Mouse (Mus musculus) CD4-positive, CD25-positive, alpha-beta regulatory T cell, adult 4 months (primary cell): ENCODE data around the gene Arel1. TPM values are rescaled to one million over a fixed set of nuclear protein-coding genes. Genes with fewer than 3 reads are reported as not detected.

Experiments used
- ATAC-seq: one replicate; pipeline ENCODE4 v1.8.0; 2017
- polyA plus RNA-seq, 2 experiments: library from polyadenylated mRNA; unstranded; fragments of 100-300 nt; shearing (Covaris generic); gene quantifications; one replicate each; pipeline ENCODE4 v1.2.1; 2017

Arel1 gene
- polyA plus RNA-seq, 2 experiments from 2014 or later = 28.4 to 28.7 TPM

DNA sequence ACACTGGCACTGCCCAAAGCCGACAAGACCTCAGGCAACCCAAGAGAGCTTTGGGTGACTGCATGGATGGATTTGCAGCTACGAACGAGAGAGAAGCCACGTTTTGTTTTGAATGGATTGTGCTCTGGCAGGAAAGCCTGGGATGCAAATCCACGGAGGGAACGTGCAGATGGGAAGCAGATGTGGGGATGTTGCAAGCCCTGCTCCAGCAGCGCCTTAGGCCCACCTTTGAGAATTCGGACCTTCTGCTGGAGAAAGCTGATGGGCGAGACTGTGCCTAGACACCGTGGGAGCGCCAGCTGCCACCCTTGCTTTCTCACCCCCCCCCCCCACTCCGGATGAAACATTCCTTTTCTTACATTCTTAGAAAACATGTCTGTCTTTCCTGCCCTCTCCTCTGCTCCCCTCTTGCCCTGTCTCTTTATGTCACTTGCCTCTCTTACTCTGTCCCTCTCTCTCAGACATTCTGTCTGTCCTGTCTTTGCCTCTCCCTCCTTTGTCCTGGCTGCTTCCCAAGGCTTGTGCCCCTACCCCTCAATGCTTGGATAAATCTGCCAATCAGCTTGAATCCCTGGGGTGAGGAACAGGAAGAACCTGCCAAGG lies 63.6 kb downstream of the Arel1 start:
- no peak for ATAC-seq

DNA sequence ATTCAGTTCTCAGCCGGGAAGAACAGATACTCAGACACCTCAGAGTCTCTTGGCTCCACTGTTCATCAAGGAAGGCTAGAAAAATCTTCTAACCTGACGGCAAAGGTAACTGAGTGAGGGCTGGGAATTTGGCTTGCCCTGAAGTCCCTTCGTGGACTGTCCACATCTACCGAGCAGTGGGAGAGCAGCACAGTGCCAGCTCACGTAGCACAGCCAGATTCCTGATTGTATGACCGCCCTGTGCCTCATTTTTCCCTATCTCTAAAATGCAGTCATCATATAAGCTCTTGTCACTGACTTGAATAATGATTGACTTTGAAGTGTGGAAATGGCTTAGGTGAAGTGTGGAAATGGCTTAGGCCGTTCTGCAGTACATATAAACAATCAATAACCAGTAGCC lies 66.3 kb downstream of the Arel1 start:
- ATAC-seq = no peak

DNA sequence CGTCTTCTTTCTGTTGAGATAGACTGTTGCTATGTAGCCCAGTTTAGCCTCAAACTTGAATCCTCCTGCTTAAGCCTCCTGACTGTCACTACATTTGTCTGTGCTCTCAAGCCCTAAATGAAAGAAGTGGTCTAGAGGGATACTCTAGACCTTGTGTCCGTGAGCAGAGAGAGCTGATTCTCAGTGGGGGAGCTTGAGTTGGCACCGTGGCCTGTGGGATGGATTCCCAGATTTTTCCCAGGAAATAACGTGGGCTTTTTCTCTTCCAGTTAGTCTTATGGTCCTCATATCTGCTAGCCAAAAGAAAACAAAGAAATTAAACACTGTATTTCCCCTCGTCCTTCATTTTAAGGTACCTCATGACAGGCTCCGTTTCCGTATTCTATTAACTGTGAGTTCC lies 70.4 kb downstream of the Arel1 start:
- no peak for ATAC-seq

GRCm38 (mm10) chr12:84897322-84897721 lies 73.4 kb downstream of the Arel1 start:
- ATAC-seq = no peak

DNA sequence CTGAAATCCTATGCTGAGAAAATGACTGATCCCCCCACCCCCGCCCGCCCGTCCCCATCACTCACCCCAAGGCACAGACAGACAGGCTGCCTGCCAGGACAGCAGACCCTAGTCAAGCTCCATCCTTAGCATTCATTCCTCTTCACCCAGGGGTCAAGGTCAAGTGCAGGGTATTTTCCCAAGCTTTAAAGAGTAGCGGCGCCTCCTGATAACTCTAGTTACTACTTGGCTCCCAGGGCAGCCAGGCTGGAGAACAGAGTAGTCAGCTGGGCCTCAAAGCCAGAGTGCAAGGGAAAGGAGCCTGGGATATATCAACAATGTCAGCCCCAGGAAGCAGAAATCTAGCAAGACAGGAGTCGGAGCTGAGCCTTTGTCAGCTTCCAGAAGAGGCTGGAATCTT lies 74.5 kb downstream of the Arel1 start:
- ATAC-seq = no peak

- ATAC-seq = no peak
These were observed 76.8 kb downstream of the Arel1 start for GRCm38 (mm10) chr12:84893648-84894628.

GRCm38 (mm10) chr12:84890289-84890688 lies 80.4 kb downstream of the Arel1 start:
- ATAC-seq = no peak

DNA sequence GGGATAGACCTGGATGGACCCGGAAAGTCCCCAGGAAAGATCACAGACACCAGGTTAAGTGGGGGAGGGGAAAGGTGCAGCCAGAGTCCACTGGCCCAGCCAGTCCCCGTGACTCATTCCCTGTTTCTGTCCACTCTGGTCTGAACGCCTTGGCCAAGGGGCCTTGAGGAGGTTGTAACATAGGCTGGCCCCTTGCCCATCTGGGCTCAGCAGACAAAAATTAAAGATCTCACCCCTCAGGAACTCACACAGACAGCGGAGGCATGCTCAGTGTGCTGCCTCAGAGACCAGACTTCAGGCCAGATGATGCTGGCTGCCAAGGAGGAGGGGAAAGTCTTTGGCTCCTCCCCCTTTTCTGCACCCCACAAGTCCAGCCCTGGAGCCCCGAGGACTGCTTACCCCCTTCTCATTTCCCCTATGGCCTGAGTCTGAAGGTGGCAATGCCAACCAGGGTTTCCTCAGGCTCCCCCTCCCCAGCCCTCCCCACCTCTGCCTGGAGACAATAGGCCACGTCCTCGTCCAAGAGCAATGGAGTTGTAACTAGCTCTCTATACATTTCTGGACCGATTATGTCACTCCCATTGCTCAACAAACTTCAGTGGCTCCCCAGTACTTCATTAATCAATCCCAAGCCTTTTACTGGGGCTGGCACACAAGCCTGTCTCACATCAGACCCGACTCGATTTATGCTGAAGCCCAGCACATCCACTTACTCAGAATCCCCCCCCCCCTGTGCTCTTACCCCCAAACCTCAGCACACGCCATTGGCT lies 85.4 kb downstream of the Arel1 start:
- no peak for ATAC-seq

GRCm38 (mm10) chr12:84884423-84885076 lies 86.2 kb downstream of the Arel1 start:
- ATAC-seq = no peak

- ATAC-seq = no peak
These were observed 87.9 kb downstream of the Arel1 start for GRCm38 (mm10) chr12:84882796-84883195.

GRCm38 (mm10) chr12:84880091-84880490 lies 90.6 kb downstream of the Arel1 start:
- no peak for ATAC-seq

GRCm38 (mm10) chr12:84876481-84877121 lies 94.1 kb downstream of the Arel1 start, which contains the start of gene Ltbp2:
Gene Ltbp2 (minus strand): TSS chr12:84876532.
- peak; percentile 76 for ATAC-seq

GRCm38 (mm10) chr12:84875761-84876480 lies 94.8 kb downstream of the Arel1 start:
- no peak for ATAC-seq

- no peak for ATAC-seq
These were observed 97.3 kb downstream of the Arel1 start for GRCm38 (mm10) chr12:84873434-84873833.

GRCm38 (mm10) chr12:84872310-84872709 lies 98.4 kb downstream of the Arel1 start:
- no peak for ATAC-seq

Other genes with a start within 250 kb of the Arel1 start
- 100 to 1,000 TPM; 184 to 230 TPM for gene Npc2, start 197.7 kb downstream of the Arel1 start, polyA plus RNA-seq
- gene Isca2, start 197.6 kb downstream of the Arel1 start, polyA plus RNA-seq = 100 to 1,000 TPM; 107 to 156 TPM
- not detected for gene Ltbp2, start 94.4 kb downstream of the Arel1 start, polyA plus RNA-seq
- 100 to 1,000 TPM; 189 to 203 TPM for gene Fcf1, start within 50 bp of the Arel1 start, polyA plus RNA-seq
- 10 to 100 TPM; 35.5 to 43.3 TPM for gene Ylpm1, start 25.4 kb upstream of the Arel1 start, polyA plus RNA-seq
- 1 to 10 TPM; 3.4 to 5.5 TPM for gene Prox2, start 139.9 kb upstream of the Arel1 start, polyA plus RNA-seq
- 10 to 100 TPM; 57.2 to 73.7 TPM for gene Dlst, start 139.9 kb upstream of the Arel1 start, polyA plus RNA-seq
- under 1 TPM; 0.28 to 0.43 TPM for gene Rps6kl1, start 180.4 kb upstream of the Arel1 start, polyA plus RNA-seq
- gene Pgf, start 206.9 kb upstream of the Arel1 start, polyA plus RNA-seq = not detected
- 10 to 100 TPM; 67.3 to 94.7 TPM for gene Eif2b2, start 248.6 kb upstream of the Arel1 start, polyA plus RNA-seq